Mouse (Mus musculus): Measurements from ENCODE around the gene Junb.

DNA sequence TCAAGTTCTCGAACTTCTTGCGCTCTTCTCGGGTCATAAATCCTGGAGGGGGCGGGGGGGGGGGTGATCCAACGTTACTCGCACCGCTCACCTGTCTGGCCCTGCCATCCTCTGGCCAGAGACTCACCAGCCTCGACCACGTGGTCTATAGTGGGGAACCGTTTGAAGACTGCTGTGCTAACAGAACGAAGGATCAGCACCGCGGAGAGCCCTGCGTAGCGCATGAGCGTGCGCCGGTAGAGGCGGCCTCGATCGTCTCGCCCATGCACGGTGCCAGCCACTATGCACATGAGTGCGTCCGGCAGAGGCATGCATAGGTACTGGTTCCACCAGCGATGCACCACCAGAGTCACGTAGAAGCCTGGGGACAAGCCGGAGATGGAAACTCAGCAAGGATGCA is 32.7 kb upstream of the Junb start:
- TF ChIP-seq CTCF (IDR thresholded peaks at IDR 0.05 in 2 of 3, conservative IDR thresholded peaks at IDR 0.05 in 1 of 3; ENCODE audit: control insufficient read depth in 1 of 3, insufficient read depth in 1 of 3, low read depth in 2 of 3, low read length in 3 of 3, poor library complexity in 1 of 3, severe bottlenecking in 1 of 3), result no peak
- TF ChIP-seq POLR2A (IDR thresholded peaks at IDR 0.05; ENCODE audit: control insufficient read depth in 1 of 2, insufficient read depth in 1 of 2, low read depth in 1 of 2, low read length in 2 of 2, poor library complexity in 1 of 2), result no peak
- no peak for TF ChIP-seq SMC3 (IDR thresholded peaks at IDR 0.05; ENCODE audit: low read depth, low read length)
- no peak for TF ChIP-seq CHD2 (IDR thresholded peaks at IDR 0.05; ENCODE audit: low read length)
- TF ChIP-seq ETS1 (IDR thresholded peaks at IDR 0.05; ENCODE audit: low read depth, low read length), result no peak
- no peak for TF ChIP-seq JUND (IDR thresholded peaks at IDR 0.05; ENCODE audit: low read depth, low read length)
- TF ChIP-seq TCF12 (IDR thresholded peaks at IDR 0.05; ENCODE audit: low read depth, low read length), result no peak
